Mouse (Mus musculus) lung, postnatal 0 days (tissue): ENCODE results near the gene Capn5. TPM values are rescaled to one million over a fixed set of nuclear protein-coding genes. Genes with fewer than 3 reads are reported as not detected.

Experiments used
- ATAC-seq: fragments of 200-750 bp; cut with Nextera tagmentation; 2 replicates; pipeline ENCODE4 v1.8.0; 2017; ENCODE audit warnings: moderate library complexity
- DNase-seq: peaks from one replicate; pipeline ENCODE4 v3.0.0-alpha.2; 2016; ENCODE audit warnings: low spot score
- H3K27ac ChIP-seq: fragments of 300-500 bp; sonication (generic); 2 replicates; pipeline ENCODE4 v1.5.1; 2014; ENCODE audit warnings: antibody characterized with exemption, mild to moderate bottlenecking, low read length, mixed read lengths
- H3K27me3 ChIP-seq: fragments of 300-500 bp; sonication (generic); replicated peaks from 2 replicates; pipeline ENCODE4 v1.6.1; 2014; ENCODE audit warnings: low read length, mixed read lengths; ENCODE audit not compliant: insufficient read depth
- H3K36me3 ChIP-seq: fragments of 300-500 bp; sonication (generic); 2 replicates; pipeline ENCODE4 v1.6.1; 2014; ENCODE audit warnings: low read length, mixed read lengths; ENCODE audit not compliant: insufficient read depth
- H3K4me1 ChIP-seq: fragments of 300-500 bp; sonication (generic); 2 replicates; pipeline ENCODE4 v1.6.1; 2014; ENCODE audit warnings: antibody characterized with exemption, low read depth, low read length, mixed read lengths; ENCODE audit not compliant: insufficient read depth
- H3K4me2 ChIP-seq: fragments of 300-500 bp; sonication (generic); replicated peaks from 2 replicates; pipeline ENCODE4 v1.6.1; 2014; ENCODE audit warnings: low read depth, mild to moderate bottlenecking, low read length, moderate library complexity, mixed read lengths
- H3K4me3 ChIP-seq: fragments of 300-500 bp; sonication (generic); 2 replicates; pipeline ENCODE4 v1.5.1; 2014; ENCODE audit warnings: low read depth, low read length
- H3K9ac ChIP-seq: fragments of 300-500 bp; sonication (generic); replicated peaks from 2 replicates; pipeline ENCODE4 v1.6.1; 2014; ENCODE audit warnings: low read depth, mild to moderate bottlenecking
- H3K9me3 ChIP-seq: fragments of 300-500 bp; sonication (generic); 2 replicates; pipeline ENCODE4 v1.6.1; 2016; ENCODE audit warnings: low read length, mixed read lengths
- CTCF ChIP-seq: IDR thresholded peaks from 2 replicates; pipeline ENCODE4 v1.5.1; 2016; ENCODE audit warnings: antibody characterized with exemption, mild to moderate bottlenecking
- EP300 ChIP-seq: IDR thresholded peaks from 2 replicates; pipeline ENCODE4 v1.6.1; 2016; ENCODE audit warnings: antibody characterized with exemption, mild to moderate bottlenecking, control low read depth
- WGBS: fragments of 180-500 bp; shearing (Covaris S2); extraction: QIAGEN DNeasy Blood & Tissue Kit; methylation state at CpG from one replicate; pipeline ENCODE4 v1.1.7; 2014; 5-methylcytosine and 5-hydroxymethylcytosine counted together
- polyA plus RNA-seq: library from polyadenylated mRNA; unstranded; fragments of >200 nt; fragmentation: Nextera tagmentation; extraction: Ambion mirVana; gene quantifications from 2 replicates; pipeline ENCODE4 v1.2.1, GENCODE M21; 2015

Capn5 gene
- polyA plus RNA-seq, 1 experiment from 2014 or later, result 5.2 TPM

- Histone ChIP-seq H3K27me3 (no peaks in the 10 kb centered on the region), H3K36me3 (no peaks in the 10 kb centered on the region), H3K4me2 (no peak overlapping the region), H3K9me3 (no peaks in the 10 kb centered on the region), H3K4me1 (0 out of 2 replicates have a peak, but pooled peaks cover 4% of the 10 kb centered on the region), H3K27ac (no peak overlapping the region), H3K9ac (no peak overlapping the region), H3K4me3 (no peak overlapping the region)
- DNase-seq, result no peak
- 51% methylated on average over 3 of the region's 3 CpGs for WGBS
- ATAC-seq, result no peak
- peak; percentile 40 for TF ChIP-seq CTCF
- no peak for TF ChIP-seq EP300
Observed at GRCm38 (mm10) chr7:98153345-98153744, 24.7 kb downstream of the Capn5 start.

DNA sequence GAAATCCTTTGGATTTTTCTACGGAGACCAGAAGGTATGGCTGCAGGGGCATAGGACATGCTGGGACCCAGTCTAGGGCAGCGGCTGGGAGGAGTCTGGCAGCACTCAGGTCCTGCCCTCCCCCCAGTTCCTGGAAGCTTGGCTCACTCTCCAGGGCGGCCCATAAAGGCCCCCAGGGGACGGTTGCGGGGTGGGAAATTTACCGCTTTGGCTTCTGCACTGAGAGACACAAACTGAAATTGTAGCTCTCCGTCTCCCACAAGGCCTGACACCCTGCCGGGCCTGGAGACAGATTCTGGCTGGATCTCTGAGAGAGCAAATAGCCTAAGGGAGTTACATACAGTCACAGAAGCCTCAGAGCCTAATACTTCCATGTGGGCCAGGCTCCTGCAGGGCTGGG lies 25.7 kb downstream of the Capn5 start:
- Histone ChIP-seq H3K4me2 (no peak overlapping the region), H3K27me3 (no peaks in the 10 kb centered on the region), H3K4me3 (no peak overlapping the region), H3K27ac (no peak overlapping the region), H3K9ac (no peak overlapping the region), H3K4me1 (0 out of 2 replicates have a peak, but pooled peaks cover 4% of the 10 kb centered on the region), H3K9me3 (no peaks in the 10 kb centered on the region), H3K36me3 (no peaks in the 10 kb centered on the region)
- WGBS, result 73% methylated on average over 8 of the region's 8 CpGs
- ATAC-seq (no peak), DNase-seq (no peak)
- TF ChIP-seq CTCF (no peak), EP300 (no peak)

DNA sequence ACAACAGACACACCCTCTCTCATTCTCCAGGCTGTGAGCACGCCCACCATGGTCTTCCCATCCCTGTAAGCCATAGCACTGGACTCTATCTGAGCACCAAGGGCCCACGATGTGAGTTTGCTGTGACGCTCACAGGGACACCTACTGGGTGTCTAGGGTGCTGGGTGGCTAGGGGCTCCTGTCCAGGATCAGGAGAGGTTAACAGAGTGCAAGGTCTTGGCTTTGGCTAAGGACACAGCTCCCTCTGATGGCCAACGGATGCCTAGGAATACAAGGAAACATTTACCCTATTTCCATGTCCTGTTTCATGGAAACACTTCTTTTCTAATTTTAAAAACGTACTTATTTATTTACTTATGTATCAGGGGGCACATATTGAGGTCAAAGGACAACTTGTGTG lies 27.5 kb downstream of the Capn5 start:
- Histone ChIP-seq H3K9ac (no peak overlapping the region), H3K27me3 (no peaks in the 10 kb centered on the region), H3K36me3 (no peaks in the 10 kb centered on the region), H3K4me1 (no peaks in the 10 kb centered on the region), H3K4me2 (no peak overlapping the region), H3K4me3 (no peak overlapping the region), H3K9me3 (no peaks in the 10 kb centered on the region), H3K27ac (no peak overlapping the region)
- DNase-seq (no peak), ATAC-seq (no peak)
- TF ChIP-seq CTCF (peak; percentile 54), EP300 (no peak)
- 41% methylated on average over 5 of the region's 5 CpGs for WGBS

DNA sequence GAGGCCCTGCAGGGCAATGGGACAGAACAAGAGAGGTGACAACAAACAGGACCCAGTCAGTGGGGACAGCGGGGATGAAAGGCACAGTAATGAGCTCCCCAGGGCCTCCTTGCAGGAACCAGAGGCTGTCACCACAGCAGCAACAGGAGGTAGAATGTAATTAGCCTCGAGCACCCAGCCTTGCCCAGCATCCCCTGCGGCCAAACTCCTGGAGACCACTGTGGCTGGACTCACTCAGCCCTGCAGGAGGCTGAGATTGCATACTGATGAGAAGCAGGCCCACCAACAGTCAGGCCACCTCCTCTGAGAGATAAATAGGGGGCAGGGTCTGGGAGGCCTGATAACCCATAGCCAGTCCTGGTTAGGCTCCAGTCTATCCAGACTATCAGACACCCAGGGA lies 28.3 kb downstream of the Capn5 start:
- Histone ChIP-seq H3K27me3 (no peaks in the 10 kb centered on the region), H3K27ac (no peak overlapping the region), H3K4me1 (no peaks in the 10 kb centered on the region), H3K9ac (no peak overlapping the region), H3K36me3 (no peaks in the 10 kb centered on the region), H3K4me2 (no peak overlapping the region), H3K9me3 (no peaks in the 10 kb centered on the region), H3K4me3 (no peak overlapping the region)
- TF ChIP-seq CTCF (no peak), EP300 (no peak)
- 58% methylated on average over 3 of the region's 3 CpGs for WGBS
- DNase-seq (no peak), ATAC-seq (no peak)

- H3K4me2 ChIP-seq, result no peak overlapping the region
- H3K4me1 ChIP-seq, result no peaks in the 10 kb centered on the region
- H3K36me3 ChIP-seq, result no peaks in the 10 kb centered on the region
- H3K9me3 ChIP-seq, result no peaks in the 10 kb centered on the region
- TF ChIP-seq CTCF (no peak), EP300 (no peak)
- WGBS, result 78% methylated on average over 10 of the region's 10 CpGs
- H3K27me3 ChIP-seq, result no peaks in the 10 kb centered on the region
- H3K9ac ChIP-seq, result no peak overlapping the region
- no peak overlapping the region for H3K27ac ChIP-seq
- H3K4me3 ChIP-seq, result no peak overlapping the region
- ATAC-seq, result no peak
- no peak for DNase-seq
Observed at GRCm38 (mm10) chr7:98148721-98149407, 29.2 kb downstream of the Capn5 start.

GRCm38 (mm10) chr7:98147766-98148165 lies 30.3 kb downstream of the Capn5 start:
- H3K4me3 ChIP-seq, result no peak overlapping the region
- no peak overlapping the region for H3K27ac ChIP-seq
- no peak overlapping the region for H3K4me2 ChIP-seq
- H3K36me3 ChIP-seq, result no peaks in the 10 kb centered on the region
- 60% methylated on average over 8 of the region's 8 CpGs for WGBS
- TF ChIP-seq EP300 (no peak), CTCF (no peak)
- H3K4me1 ChIP-seq, result no peaks in the 10 kb centered on the region
- DNase-seq, result no peak
- H3K9ac ChIP-seq, result no peak overlapping the region
- no peaks in the 10 kb centered on the region for H3K27me3 ChIP-seq
- H3K9me3 ChIP-seq, result no peaks in the 10 kb centered on the region
- ATAC-seq, result no peak
